Mouse (Mus musculus): ENCODE results near the gene Spire2. TPM values are rescaled to one million over a fixed set of nuclear protein-coding genes. Genes with fewer than 3 reads are reported as not detected.
"Not testable (repeated sequence)": the region's sequence is repeated elsewhere in the genome, so short reads cannot be mapped to it uniquely, and the experiment has no call there.

Spire2 gene
- total RNA-seq, 2 experiments from 2014 or later = 15.2 to 17.2 TPM

- no peak for DNase-seq
Observed at GRCm38 (mm10) chr8:123384883-123385540, 52.5 kb downstream of the Spire2 start.

DNA sequence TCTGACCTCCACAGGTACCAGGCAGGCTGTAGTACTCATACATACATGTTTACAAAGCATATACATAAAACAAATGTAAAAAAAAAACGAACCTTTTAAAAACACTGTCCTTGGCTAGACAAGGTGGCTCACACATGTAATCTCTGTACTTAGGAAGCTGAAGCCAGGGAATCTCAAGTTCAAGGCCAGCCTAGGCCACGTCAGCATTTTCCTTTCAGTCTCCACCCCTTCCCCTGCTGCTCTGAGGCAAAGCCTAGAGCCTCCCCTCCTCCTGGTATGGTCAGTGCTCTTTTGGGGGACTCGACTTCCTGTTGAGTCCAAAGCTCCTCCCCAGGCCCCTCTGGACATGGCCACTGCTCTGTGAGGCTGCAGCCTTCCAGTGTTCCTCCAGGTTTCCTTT is 54.5 kb downstream of the Spire2 start:
- no peak for DNase-seq

DNA sequence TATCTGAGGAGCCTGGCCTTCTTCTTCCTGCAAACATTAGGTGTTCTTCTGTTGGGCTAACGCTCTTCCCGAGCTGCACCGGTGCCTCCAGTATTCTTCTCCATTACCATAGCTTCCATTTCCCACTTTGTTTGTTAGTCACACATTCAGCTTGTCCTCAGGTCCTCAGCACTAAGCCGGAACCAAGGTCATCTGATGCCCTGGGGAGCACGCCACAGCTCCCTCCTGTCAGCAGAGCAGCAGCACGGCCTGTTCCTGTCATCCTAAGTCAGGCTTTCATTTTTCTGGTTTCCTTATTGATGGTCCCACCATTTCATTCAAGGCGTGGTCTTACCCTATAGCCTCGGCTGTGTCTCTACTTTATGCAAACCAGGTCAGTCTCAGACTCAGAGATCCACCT is 55.3 kb downstream of the Spire2 start:
- DNase-seq = no peak

DNA sequence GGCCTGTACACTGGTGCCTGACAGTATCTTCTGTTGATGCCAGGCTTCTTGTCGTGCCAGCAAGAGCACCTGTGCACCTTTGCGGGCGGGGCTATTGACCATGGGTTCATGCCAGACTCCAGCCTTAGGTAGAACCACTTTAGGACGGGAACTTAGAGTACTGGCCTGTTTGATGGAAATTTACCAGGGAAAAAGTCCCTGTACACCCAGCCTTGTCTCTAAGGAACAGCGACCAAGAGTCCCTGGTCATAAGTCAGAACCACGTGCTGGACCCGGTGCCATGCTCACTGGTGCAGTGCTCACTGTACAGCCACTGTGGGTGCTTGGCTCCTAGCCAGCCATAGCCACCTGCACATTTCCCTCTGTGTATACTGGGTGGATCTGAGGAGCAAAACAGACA is 56.5 kb downstream of the Spire2 start:
- DNase-seq = no peak

DNA sequence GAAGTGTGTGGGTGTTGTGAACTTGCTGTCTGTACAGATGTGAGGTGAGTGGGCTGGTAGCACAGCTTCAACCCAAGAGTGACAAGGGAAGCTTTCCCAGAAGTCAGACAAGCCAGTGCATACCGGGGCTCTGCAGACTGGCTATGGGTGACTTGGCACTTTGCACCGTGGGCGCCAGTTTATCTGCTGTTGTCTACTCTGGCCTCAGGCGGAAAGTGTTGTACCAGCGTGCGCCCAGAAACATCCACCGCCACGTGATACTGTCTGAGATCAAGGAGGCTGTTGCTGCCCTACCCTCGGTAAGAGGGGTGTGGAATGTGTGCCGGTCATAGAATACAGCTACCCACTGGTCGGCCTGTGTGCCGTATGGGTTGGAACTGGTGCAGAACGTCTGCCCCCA is 65.8 kb downstream of the Spire2 start:
- no peak for DNase-seq

GRCm38 (mm10) chr8:123401936-123402335 is 69.4 kb downstream of the Spire2 start:
- no peak for DNase-seq

DNA sequence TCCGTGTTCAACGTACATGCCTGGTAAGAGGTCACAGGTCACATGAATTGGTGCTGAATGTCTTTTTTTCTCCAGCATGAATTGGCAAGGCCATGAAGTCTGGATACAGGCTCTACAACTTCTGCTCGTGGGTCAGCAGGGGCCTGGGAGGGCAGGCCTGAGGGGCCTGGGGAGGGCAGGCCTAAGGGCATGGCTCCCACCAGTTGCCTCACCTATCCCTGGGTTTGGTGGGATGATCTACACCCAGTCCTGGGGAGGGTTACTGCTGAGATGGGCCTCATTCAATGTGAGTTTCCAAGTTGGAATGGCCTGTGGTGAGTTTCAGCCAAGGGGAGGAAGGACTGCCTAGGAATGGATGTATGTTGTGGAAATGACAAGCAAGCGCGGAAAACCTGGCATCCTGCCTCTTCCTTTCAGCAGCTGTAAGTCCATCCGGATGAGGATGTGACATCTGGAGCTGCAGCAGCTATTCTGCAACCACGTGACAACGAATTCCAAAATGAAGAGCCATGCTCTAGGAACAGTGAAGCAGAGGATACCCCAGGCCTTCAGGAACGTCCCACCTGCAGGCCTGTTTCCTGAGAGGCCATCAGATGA is 70.3 kb downstream of the Spire2 start:
- DNase-seq = no peak

GRCm38 (mm10) chr8:123404521-123404920 is 72.0 kb downstream of the Spire2 start:
- DNase-seq = no peak

- DNase-seq = peak; percentile 65 to 70
Observed at GRCm38 (mm10) chr8:123406786-123407185, 74.3 kb downstream of the Spire2 start, which contains the start of gene Mc1r. TSS of gene Mc1r (plus strand) at chr8:123407107.

DNA sequence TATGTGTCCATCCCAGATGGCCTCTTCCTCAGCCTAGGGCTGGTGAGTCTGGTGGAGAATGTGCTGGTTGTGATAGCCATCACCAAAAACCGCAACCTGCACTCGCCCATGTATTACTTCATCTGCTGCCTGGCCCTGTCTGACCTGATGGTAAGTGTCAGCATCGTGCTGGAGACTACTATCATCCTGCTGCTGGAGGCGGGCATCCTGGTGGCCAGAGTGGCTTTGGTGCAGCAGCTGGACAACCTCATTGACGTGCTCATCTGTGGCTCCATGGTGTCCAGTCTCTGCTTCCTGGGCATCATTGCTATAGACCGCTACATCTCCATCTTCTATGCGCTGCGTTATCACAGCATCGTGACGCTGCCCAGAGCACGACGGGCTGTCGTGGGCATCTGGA is 75.1 kb downstream of the Spire2 start:
- DNase-seq = no peak

- DNase-seq = no peak
Observed at GRCm38 (mm10) chr8:123408586-123409544, 76.4 kb downstream of the Spire2 start.

GRCm38 (mm10) chr8:123410049-123410587 is 77.6 kb downstream of the Spire2 start:
- no peak for DNase-seq

GRCm38 (mm10) chr8:123410788-123411187 is 78.3 kb downstream of the Spire2 start:
- no peak for DNase-seq

- DNase-seq = peak; percentile 90 to 91
Observed at GRCm38 (mm10) chr8:123411246-123411645, 78.7 kb downstream of the Spire2 start, which contains the start of gene Tubb3. TSS of gene Tubb3 (plus strand) at chr8:123411424.

- DNase-seq = no peak
Observed at GRCm38 (mm10) chr8:123411781-123412327, 79.3 kb downstream of the Spire2 start.

DNA sequence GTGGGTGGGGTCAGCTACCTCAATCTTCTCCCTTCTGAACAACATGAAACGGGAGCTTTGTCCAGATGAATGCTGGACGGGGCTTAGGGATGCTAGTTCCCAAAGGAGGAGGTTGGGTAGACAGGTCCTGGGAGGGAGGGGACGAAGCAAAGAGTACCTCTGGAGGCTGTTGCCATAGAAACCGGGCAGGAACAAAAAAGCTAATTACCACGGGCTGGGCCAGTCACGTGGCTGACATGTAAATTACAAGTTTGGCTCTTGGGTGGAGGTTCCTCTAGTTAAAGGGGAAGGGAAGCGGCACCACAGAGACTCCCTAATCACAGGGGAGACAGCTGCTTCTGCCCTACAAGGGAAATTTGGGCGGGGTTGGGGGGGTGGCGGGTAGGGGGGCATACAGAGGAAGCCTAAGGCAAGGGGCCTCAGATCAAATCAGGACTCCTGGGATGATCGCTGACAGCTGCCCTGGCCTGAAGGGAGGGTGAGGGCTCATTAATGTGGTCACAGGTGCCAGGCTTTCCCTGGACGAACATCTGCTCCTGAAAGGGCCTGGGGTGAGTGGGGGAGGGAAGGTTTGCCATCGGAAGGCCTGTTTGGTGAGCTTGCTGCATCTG is 80.2 kb downstream of the Spire2 start:
- peak; percentile 72 to 73 for DNase-seq

GRCm38 (mm10) chr8:123414255-123414654 is 81.7 kb downstream of the Spire2 start:
- DNase-seq = no peak

GRCm38 (mm10) chr8:123414997-123415696 is 82.6 kb downstream of the Spire2 start:
- DNase-seq = not testable (repeated sequence)

GRCm38 (mm10) chr8:123415967-123416943 is 83.7 kb downstream of the Spire2 start:
- DNase-seq = no peak

DNA sequence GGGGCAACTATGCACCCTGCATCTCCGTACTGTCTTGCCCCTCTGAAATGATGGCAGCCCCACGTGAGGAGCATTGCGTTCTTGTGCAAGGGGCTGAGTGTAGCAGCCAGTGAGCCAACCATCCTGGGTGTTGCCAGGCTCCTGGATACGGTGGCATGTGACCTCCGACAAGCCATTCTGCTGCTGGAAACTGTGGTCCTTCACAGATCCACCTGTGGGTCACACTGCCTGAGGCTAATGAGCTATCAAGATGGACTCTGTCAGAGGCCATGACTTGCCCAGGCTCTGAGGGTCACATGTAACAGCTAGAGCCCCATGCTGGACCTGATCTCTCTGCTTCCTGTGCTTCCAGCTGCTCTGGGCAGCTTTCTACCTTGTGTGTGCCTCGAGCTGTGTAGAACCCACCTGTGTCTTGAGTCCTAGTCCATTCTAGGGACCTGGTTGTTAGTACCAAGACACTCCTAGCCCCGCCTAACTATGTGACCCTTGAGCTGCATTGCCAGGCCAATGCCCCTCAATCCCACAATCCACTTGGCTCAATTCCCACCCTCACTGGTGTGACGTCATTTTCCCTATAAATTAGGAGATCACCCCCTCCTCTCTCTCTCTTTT is 84.5 kb downstream of the Spire2 start:
- DNase-seq = no peak

Data from layer of hippocampus, postnatal 36 days (tissue).